Mouse (Mus musculus): ENCODE data around the gene Ccl2.

The Ccl2 gene

DNA sequence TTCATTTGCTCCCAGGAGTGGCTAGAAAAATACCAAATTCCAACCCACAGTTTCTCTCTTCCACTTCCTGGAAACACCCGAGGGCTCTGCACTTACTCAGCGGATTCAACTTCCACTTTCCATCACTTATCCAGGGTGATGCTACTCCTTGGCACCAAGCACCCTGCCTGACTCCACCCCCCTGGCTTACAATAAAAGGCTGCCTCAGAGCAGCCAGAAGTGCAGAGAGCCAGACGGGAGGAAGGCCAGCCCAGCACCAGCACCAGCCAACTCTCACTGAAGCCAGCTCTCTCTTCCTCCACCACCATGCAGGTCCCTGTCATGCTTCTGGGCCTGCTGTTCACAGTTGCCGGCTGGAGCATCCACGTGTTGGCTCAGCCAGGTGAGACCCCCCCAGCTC, at the start of gene Ccl2:
TSS of gene Ccl2 (plus strand) at position 216 of the 400 bp plus-strand sequence.
- no peak for DNase-seq (ENCODE audit: low spot score in 2 of 2)

DNA sequence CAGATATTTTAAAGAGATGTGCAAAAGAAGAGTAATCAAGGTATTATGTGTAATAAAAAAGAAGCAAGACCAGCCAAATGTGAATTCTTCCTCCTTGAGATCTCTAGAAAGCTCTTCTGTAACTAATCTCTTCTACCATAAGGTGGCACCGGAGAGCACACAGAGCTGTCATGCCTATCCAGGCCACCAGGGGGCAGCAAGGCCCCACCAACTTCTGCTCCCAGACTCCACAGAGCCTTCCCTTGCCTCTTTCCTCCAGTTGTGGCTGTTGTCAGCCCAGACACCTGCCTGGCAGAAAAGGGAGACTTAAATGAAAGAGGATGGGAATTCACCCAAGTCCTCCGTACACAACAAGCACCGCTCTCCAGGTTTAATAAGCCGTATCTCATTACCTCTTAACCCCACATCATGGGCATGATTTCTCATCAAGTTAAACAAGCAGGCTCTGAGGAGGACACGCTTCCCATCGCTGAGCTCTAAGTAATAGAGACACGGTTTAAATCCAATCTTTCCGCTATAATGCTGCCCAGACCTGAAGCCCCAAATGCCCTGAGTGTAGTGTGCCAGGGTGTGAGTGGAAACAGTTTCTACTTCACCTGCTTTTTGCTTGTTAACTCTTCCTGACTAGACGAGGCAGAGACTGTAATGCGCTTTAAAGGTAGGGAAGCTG, 39.1 kb upstream of the Ccl2 start:
- DNase-seq (ENCODE audit: low spot score in 2 of 2): peak in 1 of 2 experiments; percentile 53

DNA sequence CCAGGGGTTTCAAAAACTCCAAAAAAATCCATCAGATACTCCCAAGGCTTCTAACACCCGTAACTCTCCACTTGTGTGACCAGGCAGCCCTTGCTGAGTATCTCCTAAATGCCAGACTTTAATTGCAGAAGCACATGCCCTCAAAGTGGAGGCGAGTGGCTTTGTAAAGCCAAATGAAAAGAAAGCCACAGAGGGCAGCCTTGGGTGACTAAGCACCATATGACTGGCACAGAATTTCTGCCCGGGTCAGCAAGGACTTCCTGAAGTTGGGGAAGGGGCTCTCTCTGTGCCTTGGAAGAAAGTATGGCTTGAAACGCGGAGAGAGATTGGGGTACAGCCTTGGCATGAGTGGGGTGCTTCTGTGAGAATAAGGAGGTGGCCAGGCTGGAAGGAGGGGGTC, 38.3 kb upstream of the Ccl2 start:
- DNase-seq (ENCODE audit: low spot score in 2 of 2): no peak

DNA sequence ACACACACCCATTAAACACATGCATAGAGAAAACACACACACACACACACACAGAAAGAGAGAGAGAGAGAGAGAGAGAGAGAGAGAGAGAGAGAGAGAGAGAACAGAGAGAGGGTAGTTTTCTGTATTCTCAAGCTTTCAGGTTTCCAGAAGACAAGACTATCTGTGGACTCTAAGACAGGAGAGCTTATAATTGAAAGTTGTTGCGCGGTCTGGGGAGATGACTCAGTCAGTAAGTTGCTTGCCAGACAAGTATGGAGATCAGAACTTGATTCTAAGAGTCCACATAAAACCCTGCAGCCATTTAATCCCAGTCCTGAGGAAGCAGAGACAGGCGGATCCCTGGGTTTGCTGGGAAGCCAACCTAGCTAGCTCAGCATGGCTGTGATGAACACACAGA, 36.7 kb upstream of the Ccl2 start:
- no peak for DNase-seq (ENCODE audit: low spot score in 2 of 2)

- no peak for DNase-seq (ENCODE audit: low spot score in 2 of 2)
Measured at GRCm38 (mm10) chr11:81999469-81999868, 35.9 kb upstream of the Ccl2 start.

DNA sequence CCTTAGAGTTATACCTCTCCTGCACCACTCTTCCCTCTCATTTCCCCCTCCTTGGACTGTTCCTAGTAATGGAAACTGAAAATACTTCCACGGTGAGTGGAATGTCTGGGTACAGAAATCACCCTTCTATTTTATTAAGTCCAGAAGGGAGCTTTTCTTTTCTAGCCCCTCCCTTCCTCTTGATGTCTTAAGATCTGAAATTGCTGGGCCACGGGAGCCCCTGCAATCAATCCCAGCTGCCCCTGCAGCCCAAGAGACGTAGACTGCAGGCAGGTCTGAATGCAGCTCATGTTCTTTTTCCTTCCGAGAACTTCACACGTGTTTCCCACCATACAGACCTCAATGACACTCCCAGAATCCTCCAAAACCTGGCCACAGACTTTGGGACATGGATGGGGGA, 34.8 kb upstream of the Ccl2 start:
- DNase-seq (ENCODE audit: low spot score in 2 of 2): no peak

- DNase-seq (ENCODE audit: low spot score in 2 of 2): no peak
Measured at GRCm38 (mm10) chr11:82004810-82005209, 30.6 kb upstream of the Ccl2 start.

- no peak for DNase-seq (ENCODE audit: low spot score in 2 of 2)
Measured at GRCm38 (mm10) chr11:82006796-82007423, 28.5 kb upstream of the Ccl2 start.

GRCm38 (mm10) chr11:82010115-82010514, 25.3 kb upstream of the Ccl2 start:
- no peak for DNase-seq (ENCODE audit: low spot score in 2 of 2)

GRCm38 (mm10) chr11:82011411-82012193, 23.8 kb upstream of the Ccl2 start:
- DNase-seq (ENCODE audit: low spot score in 2 of 2): no peak

DNA sequence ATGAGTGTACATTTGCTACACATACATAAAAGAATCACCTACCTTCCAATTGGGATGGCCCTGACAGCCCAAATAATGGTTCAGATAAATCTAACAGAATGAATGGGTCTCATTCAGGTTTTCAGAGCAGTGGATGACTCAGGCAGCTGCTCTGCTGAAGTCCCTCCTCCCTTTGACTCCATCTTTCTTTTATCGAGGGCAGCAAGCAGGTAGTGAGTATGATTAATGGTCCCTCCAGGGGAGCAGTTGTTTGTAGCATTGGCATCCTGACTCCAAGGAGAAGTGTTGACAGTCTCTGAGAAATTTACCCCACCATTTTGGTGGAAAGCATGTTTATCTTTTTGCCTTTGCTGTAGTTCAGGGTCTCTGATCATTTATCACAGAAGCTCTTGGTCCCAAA, 21.6 kb upstream of the Ccl2 start:
- DNase-seq (ENCODE audit: low spot score in 2 of 2): no peak

DNA sequence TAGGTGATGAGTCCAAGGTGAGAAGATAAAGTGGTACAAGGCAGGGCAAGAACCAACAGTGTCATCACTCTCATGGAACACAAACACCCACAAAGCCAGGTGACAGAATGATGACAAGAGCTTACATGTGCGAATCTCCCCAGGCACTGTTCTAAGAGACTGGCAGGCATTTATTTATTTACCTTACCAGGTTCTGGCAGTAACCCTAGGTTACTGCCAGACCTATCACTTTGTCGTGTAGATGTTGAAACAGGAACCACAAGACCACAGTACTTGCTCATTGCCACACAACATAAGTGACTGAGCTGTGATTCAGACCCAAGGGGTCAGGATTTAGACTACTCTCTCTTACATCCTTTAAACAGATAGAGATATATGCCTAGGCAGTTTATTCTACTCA, 20.3 kb upstream of the Ccl2 start:
- DNase-seq (ENCODE audit: low spot score in 2 of 2): no peak

DNA sequence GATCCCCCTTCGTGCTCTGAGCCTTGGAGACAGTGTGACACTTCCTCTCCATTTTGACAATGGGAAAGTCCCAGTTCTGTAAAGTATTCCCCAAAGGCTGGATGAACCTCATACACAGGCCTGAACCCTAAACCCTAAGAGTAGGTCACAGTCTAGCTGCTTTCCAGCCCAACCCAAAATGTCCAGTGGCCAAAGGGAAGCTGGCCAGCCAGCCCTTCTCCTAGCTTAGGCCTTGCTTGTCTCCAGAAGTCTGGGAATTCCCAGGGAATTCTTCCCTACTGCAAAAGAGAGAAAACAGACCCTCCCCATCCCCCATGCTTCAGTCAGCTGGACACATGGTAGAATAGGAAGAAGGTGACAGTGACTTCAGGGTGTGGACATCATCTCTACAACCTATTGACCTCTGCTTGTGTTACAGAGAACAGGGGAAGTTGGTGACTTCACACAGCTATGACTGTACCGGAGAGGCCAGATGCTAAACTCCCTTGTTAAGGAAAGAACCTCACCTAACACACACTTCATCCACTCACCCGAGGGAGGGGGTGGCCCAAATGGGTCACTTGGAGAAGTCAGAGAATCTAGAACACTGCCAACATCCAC, 19.1 kb upstream of the Ccl2 start:
- no peak for DNase-seq (ENCODE audit: low spot score in 2 of 2)

- DNase-seq (ENCODE audit: low spot score in 2 of 2): no peak
Measured at GRCm38 (mm10) chr11:82019389-82019788, 16.0 kb upstream of the Ccl2 start.

DNA sequence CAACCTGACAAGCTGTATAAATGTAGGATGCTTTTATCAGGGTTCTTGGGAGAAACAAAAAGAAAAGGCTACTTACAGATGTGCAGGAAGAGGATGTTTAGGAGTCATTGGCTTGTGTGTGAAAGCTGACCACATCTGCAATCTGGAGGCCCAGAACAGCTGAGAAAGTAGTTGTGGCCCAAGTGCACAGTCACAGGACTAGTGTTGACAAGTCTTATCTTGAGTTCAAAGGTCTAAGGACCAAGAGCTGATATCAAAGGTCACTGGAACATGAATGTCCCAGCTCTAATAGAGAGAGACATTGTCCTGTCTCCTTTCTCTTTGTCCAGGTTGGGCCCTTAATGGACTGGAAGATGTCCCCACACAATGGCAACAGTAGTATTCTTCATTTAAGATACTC, 15.6 kb upstream of the Ccl2 start:
- no peak for DNase-seq (ENCODE audit: low spot score in 2 of 2)

DNA sequence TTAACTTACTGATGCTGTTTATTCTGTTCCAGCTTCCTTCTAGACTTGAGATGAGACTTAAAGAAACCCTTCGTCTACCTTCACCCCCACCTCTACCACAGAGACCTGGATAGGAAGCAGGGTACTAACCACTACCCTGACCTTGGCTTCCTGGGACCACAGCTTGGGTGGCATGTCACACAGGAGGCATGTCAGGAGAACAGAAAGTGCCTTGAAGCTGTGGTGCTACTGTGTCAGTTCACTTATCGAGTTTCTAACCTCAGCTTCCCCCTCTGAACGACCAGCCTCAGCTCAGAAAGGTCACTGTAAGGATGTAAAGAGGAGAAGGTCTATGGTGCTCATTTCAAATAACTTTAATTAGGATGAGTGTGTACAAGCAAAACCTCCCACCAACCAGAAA, 14.0 kb upstream of the Ccl2 start:
- DNase-seq (ENCODE audit: low spot score in 2 of 2): no peak

- DNase-seq (ENCODE audit: low spot score in 2 of 2): no peak
Measured at GRCm38 (mm10) chr11:82022504-82023056, 12.8 kb upstream of the Ccl2 start.

- no peak for DNase-seq (ENCODE audit: low spot score in 2 of 2)
Measured at GRCm38 (mm10) chr11:82023769-82024168, 11.6 kb upstream of the Ccl2 start.

DNA sequence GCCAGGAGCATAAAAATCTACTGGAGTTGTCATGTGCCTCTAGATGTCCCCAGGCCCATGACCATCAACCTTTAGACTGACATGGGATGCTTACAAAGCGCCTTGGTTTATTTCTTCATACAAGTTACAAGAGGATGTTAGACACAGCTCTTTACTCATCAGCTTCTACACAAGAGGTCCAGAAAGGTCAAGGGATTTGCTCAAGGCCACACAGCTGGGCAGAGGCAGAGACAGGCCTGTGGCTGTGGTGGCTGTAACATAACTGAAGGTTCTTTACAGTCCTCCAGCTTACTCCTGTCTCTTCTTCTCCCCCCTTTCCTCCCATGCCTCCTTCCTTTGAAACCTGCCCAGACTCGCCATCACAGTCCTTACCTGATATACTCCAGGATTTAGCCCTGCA, 5.2 kb upstream of the Ccl2 start:
- no peak for DNase-seq (ENCODE audit: low spot score in 2 of 2)

DNA sequence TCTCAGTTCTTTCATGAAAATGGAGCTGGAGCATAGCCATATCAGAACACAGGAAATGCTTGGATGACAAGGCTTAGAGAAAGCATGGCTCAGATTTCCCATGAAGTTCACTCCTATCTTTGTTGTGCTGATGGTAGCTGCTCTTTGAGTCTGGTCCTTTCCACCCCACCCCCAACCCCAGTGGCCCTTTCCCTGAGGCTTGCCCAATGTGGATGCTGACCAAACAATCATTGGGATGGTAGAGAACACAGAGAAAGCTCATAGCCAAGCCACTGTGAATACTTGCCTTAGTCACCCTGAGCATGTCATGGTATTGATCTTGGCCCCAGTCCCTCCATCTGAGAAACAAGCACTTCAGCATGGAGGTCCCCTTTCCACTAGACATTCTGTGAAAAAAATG, 3.2 kb upstream of the Ccl2 start:
- no peak for DNase-seq (ENCODE audit: low spot score in 2 of 2)

GRCm38 (mm10) chr11:82032678-82033344, 2.6 kb upstream of the Ccl2 start:
- DNase-seq (ENCODE audit: low spot score in 2 of 2): no peak

DNA sequence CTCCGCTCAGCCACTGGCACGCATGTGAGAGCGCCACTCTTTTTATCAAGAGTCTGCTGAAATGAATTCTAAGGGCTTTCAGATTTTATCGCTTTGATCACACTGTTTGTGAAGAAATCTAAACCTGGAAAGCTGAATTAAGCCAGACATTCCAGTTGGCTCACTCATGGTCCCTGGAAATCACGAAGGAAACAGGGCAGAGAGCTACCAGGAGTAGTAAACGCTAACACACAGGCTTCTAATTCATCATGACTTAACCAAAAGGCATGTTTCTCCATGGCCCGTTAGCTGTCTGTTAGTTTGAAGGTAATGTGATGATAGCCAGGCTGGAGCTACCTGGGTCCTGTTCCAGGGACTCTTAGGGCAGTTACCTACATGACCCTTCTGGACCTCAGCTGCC, 925 bp upstream of the Ccl2 start:
- no peak for DNase-seq (ENCODE audit: low spot score in 2 of 2)

All from thymus, postnatal 10 days (tissue).